Mouse (Mus musculus) adrenal gland, adult 8-10 months (tissue): Measurements from ENCODE around the gene Kdm7a. TPM values are rescaled to one million over a fixed set of nuclear protein-coding genes. Genes with fewer than 3 reads are reported as not detected.

Source experiments
- total RNA-seq, 4 experiments: library from RNA; stranded (reverse); gene quantifications; 2 replicates each; pipeline ENCODE4 v1.2.4; 2022

Kdm7a gene
- total RNA-seq, 4 experiments from 2014 or later: 13.5 to 18.7 (median 16.4) TPM

Other genes starting within 250 kb of the Kdm7a start
- gene Parp12, start 88.4 kb downstream of the Kdm7a start, total RNA-seq: 10 to 100 TPM; 20.8 to 27.9 (median 24.5) TPM
- 10 to 100 TPM; 32.3 to 57.1 (median 44.0) TPM for gene Slc37a3, start 170.9 kb upstream of the Kdm7a start, total RNA-seq
- under 1 TPM; 0.15 to 0.86 (median 0.67) TPM for gene Rab19, start 174.4 kb upstream of the Kdm7a start, total RNA-seq
- 10 to 100 TPM; 69.0 to 90.4 (median 76.6) TPM for gene Mkrn1, start 213.7 kb upstream of the Kdm7a start, total RNA-seq